Mouse (Mus musculus) CH12.LX (cell line): ENCODE results near the gene Il4i1. TPM values are rescaled to one million over a fixed set of nuclear protein-coding genes. Genes with fewer than 3 reads are reported as not detected.

Experiments
- DNase-seq: peaks from one replicate; pipeline ENCODE4 v3.0.0-alpha.2; 2013; ENCODE audit errors: extremely low read depth
- H3K27ac ChIP-seq: 2 replicates; pipeline ENCODE4 v1.5.1; 2012; ENCODE audit warnings: low read depth, mild to moderate bottlenecking, control low read depth, moderate library complexity; ENCODE audit not compliant: insufficient read depth
- H3K27me3 ChIP-seq: replicated peaks from 2 replicates; pipeline ENCODE3; 2012; ENCODE audit warnings: inconsistent platforms
- H3K36me3 ChIP-seq, 2 experiments: replicated peaks in 1 of 2; 2 replicates each; pipeline versions ENCODE3 to v1.6.1; 2012; ENCODE audit warnings: inconsistent platforms in 1 of 2, low read length in 1 of 2, mild to moderate bottlenecking in 1 of 2, mixed read lengths in 1 of 2, moderate library complexity in 1 of 2; ENCODE audit not compliant: control insufficient read depth in 1 of 2, insufficient read depth in 1 of 2
- H3K4me1 ChIP-seq, 2 experiments: 2 replicates each; pipeline ENCODE4 v1.6.1; 2012; ENCODE audit warnings: inconsistent platforms in 1 of 2, moderate library complexity in 1 of 2; ENCODE audit not compliant: insufficient read depth in 2 of 2, control insufficient read depth in 1 of 2
- H3K4me2 ChIP-seq: 2 replicates; pipeline ENCODE4 v1.6.1; 2012; ENCODE audit warnings: low read depth, mild to moderate bottlenecking, control low read depth; ENCODE audit not compliant: poor library complexity, insufficient read depth, severe bottlenecking
- H3K4me3 ChIP-seq, 3 experiments: fragments of 150-350 bp in 1 of 3; sonication (generic) in 1 of 3; replicated peaks in 1 of 3; 2 replicates each; pipeline versions ENCODE3 to v1.5.1; 2011 to 2012; ENCODE audit warnings: low read depth in 2 of 3, low read length in 2 of 3, mild to moderate bottlenecking in 2 of 3, moderate library complexity in 2 of 3, control low read depth in 1 of 3, improper control_type of control experiment in 1 of 3, inconsistent platforms in 1 of 3, mixed read lengths in 1 of 3; ENCODE audit not compliant: poor library complexity in 1 of 3
- H3K79me2 ChIP-seq: replicated peaks from 2 replicates; pipeline ENCODE4 v1.6.1; 2012; ENCODE audit warnings: mild to moderate bottlenecking, moderate library complexity; ENCODE audit not compliant: control insufficient read depth, poor library complexity, insufficient read depth, severe bottlenecking; ENCODE audit errors: extremely low read depth
- H3K9ac ChIP-seq: 2 replicates; pipeline ENCODE4 v1.6.1; 2012; ENCODE audit warnings: low read depth, mild to moderate bottlenecking, control low read depth, moderate library complexity; ENCODE audit not compliant: insufficient read depth
- H3K9me3 ChIP-seq: replicated peaks from 2 replicates; pipeline ENCODE3; 2012; ENCODE audit warnings: low read length, inconsistent platforms, mixed read lengths
- BHLHE40 ChIP-seq: IDR thresholded peaks from 2 replicates; pipeline ENCODE4 v1.6.1; 2011; ENCODE audit warnings: mild to moderate bottlenecking, low read depth, low read length, improper control_type of control experiment
- ELF1 ChIP-seq: IDR thresholded peaks from 2 replicates; pipeline ENCODE4 v1.6.1; 2014; ENCODE audit warnings: low read depth, mild to moderate bottlenecking, inconsistent platforms, low read length, improper control_type of control experiment
- ETS1 ChIP-seq: conservative IDR thresholded peaks from 2 replicates; pipeline ENCODE4 v1.6.1; 2012; ENCODE audit warnings: low read depth, mild to moderate bottlenecking, inconsistent platforms, low read length, improper control_type of control experiment, moderate library complexity
- JUN ChIP-seq: IDR thresholded peaks from 2 replicates; pipeline ENCODE4 v1.6.1; 2011; ENCODE audit warnings: low read depth, mild to moderate bottlenecking, low read length, improper control_type of control experiment, moderate library complexity; ENCODE audit not compliant: insufficient read depth
- JUND ChIP-seq: conservative IDR thresholded peaks from 2 replicates; pipeline ENCODE4 v1.6.1; 2011; ENCODE audit warnings: low read depth, low read length, improper control_type of control experiment
- KAT2A ChIP-seq: IDR thresholded peaks from 2 replicates; pipeline ENCODE4 v1.6.1; 2012; ENCODE audit warnings: low read length, improper control_type of control experiment, inconsistent platforms; ENCODE audit not compliant: insufficient replicate concordance
- MAFK ChIP-seq: IDR thresholded peaks from 2 replicates; pipeline ENCODE4 v1.6.1; 2011; ENCODE audit warnings: low read length, improper control_type of control experiment; ENCODE audit not compliant: insufficient replicate concordance
- MAX ChIP-seq: IDR thresholded peaks from 2 replicates; pipeline ENCODE4 v1.6.1; 2011; ENCODE audit warnings: low read length, improper control_type of control experiment
- MAZ ChIP-seq: IDR thresholded peaks from 2 replicates; pipeline ENCODE4 v1.6.1; 2012; ENCODE audit warnings: low read depth, mild to moderate bottlenecking, inconsistent platforms, low read length, improper control_type of control experiment, moderate library complexity
- MYC ChIP-seq: IDR thresholded peaks from 2 replicates; pipeline ENCODE4 v1.6.1; 2011; ENCODE audit warnings: low read depth, mild to moderate bottlenecking, improper control_type of control experiment, low read length
- NELFE ChIP-seq: IDR thresholded peaks from 2 replicates; pipeline ENCODE4 v1.6.1; 2011; ENCODE audit warnings: low read depth, low read length, improper control_type of control experiment
- NRF1 ChIP-seq: IDR thresholded peaks from 2 replicates; pipeline ENCODE4 v1.6.1; 2014; ENCODE audit warnings: low read depth, mild to moderate bottlenecking, inconsistent platforms, low read length, improper control_type of control experiment, moderate library complexity
- POLR2A ChIP-seq: IDR thresholded peaks from 2 replicates; pipeline ENCODE4 v1.6.1; 2011; ENCODE audit warnings: low read depth, mild to moderate bottlenecking, improper control_type of control experiment, low read length
- POLR2AphosphoS2 ChIP-seq: IDR thresholded peaks from 2 replicates; pipeline ENCODE4 v1.6.1; 2011; ENCODE audit warnings: low read depth, low read length, improper control_type of control experiment
- RCOR1 ChIP-seq: conservative IDR thresholded peaks from 2 replicates; pipeline ENCODE4 v1.6.1; 2012; ENCODE audit warnings: low read depth, mild to moderate bottlenecking, inconsistent platforms, low read length, improper control_type of control experiment
- SIN3A ChIP-seq: IDR thresholded peaks from 2 replicates; pipeline ENCODE4 v1.6.1; 2012; ENCODE audit warnings: low read length, improper control_type of control experiment, inconsistent platforms
- SMC3 ChIP-seq: IDR thresholded peaks from 2 replicates; pipeline ENCODE4 v1.6.1; 2011; ENCODE audit warnings: low read depth, low read length, improper control_type of control experiment
- TBP ChIP-seq: conservative IDR thresholded peaks from 2 replicates; pipeline ENCODE4 v1.6.1; 2011; ENCODE audit warnings: low read depth, low read length, improper control_type of control experiment
- TCF12 ChIP-seq: IDR thresholded peaks from 2 replicates; pipeline ENCODE4 v1.6.1; 2014; ENCODE audit warnings: low read depth, mild to moderate bottlenecking, inconsistent platforms, low read length, improper control_type of control experiment
- UBTF ChIP-seq: IDR thresholded peaks from 2 replicates; pipeline ENCODE4 v1.6.1; 2012; ENCODE audit warnings: low read depth, mild to moderate bottlenecking, inconsistent platforms, low read length, improper control_type of control experiment, moderate library complexity
- USF1 ChIP-seq: IDR thresholded peaks from 2 replicates; pipeline ENCODE4 v1.6.1; 2014; ENCODE audit warnings: low read depth, mild to moderate bottlenecking, inconsistent platforms, low read length, improper control_type of control experiment
- ZC3H11A ChIP-seq: IDR thresholded peaks from 2 replicates; pipeline ENCODE4 v1.6.1; 2012; ENCODE audit warnings: low read depth, mild to moderate bottlenecking, inconsistent platforms, low read length, improper control_type of control experiment
- ZKSCAN1 ChIP-seq: IDR thresholded peaks from 2 replicates; pipeline ENCODE4 v1.6.1; 2012; ENCODE audit warnings: low read depth, inconsistent platforms, low read length, improper control_type of control experiment, borderline replicate concordance
- dilution Hi-C: fragments of 300-500 bp; cut with MboI; formaldehyde crosslinking; loops from 2 replicates; pipeline ENCODE4 v1.14.3; 2020; ENCODE audit warnings: low sequenced_read_pairs; ENCODE audit not compliant: extremely low pct_unique_long_range_greater_than_20kb, extremely low pct_ligation_motif_present
- in situ Hi-C: fragments of 300-500 bp; cut with MboI; formaldehyde crosslinking; loops from 3 replicates; pipeline ENCODE4 v1.14.3; 2019; ENCODE audit warnings: low sequenced_read_pairs, low pct_ligation_motif_present, low pct_unique_long_range_greater_than_20kb, mixed read lengths
- polyA plus RNA-seq: library from polyadenylated mRNA; unstranded; fragments of >175 nt; gene quantifications from 2 replicates; pipeline ENCODE4 v1.2.1, GENCODE M21; 2012; ENCODE audit warnings: low read depth; ENCODE audit not compliant: insufficient read length
- total RNA-seq, 2 experiments: library from RNA; depleted of rRNA; stranded (reverse); fragments of 300-350 nt in 1 of 2; fragments of >200 nt in 1 of 2; gene quantifications; 2 replicates each; pipeline ENCODE4 v1.2.3; 2012 to 2014

The Il4i1 gene
- total and polyA plus RNA-seq, 3 experiments = 17.6 to 57.5 (median 49.2) TPM

GRCm38 (mm10) chr7:44857042-44857552 is 40.9 kb downstream of the Il4i1 start, which contains the start of gene Pnkp (continued):
- TF ChIP-seq JUND = no peak
- TF ChIP-seq NRF1 = peak; percentile 92
- peak; percentile 51; the same call in 1 of the 2 replicates for TF ChIP-seq ETS1
- no peak for TF ChIP-seq SMC3

GRCm38 (mm10) chr7:44857905-44858304 is 41.7 kb downstream of the Il4i1 start:
- peaks cover 21 to 62% of the 10 kb centered on the region in 2 experiments for H3K4me1 ChIP-seq
- in situ Hi-C loops = loop anchor here (10.0 kb wide), 1 partner anchor 97 kb away; no protein-coding TSS in a partner anchor

GRCm38 (mm10) chr7:44859896-44860295 is 43.7 kb downstream of the Il4i1 start:
- Histone ChIP-seq H3K4me1 (peaks cover 20 to 60% of the 10 kb centered on the region in 2 experiments), H3K4me3 (no peak overlapping the region), H3K79me2 (no peaks in the 10 kb centered on the region), H3K9ac (no peak overlapping the region), H3K36me3 (peaks cover 37 to 59% of the 10 kb centered on the region in 2 experiments), H3K4me2 (no peak overlapping the region), H3K27me3 (no peaks in the 10 kb centered on the region), H3K9me3 (no peaks in the 10 kb centered on the region), H3K27ac (no peak overlapping the region)
- TF ChIP-seq UBTF (no peak), ELF1 (no peak), POLR2AphosphoS2 (no peak), JUND (no peak), RCOR1 (no peak), TCF12 (no peak), MAZ (no peak)
- in situ Hi-C loops (loop anchor here (10.0 kb wide), 1 partner anchor 95 kb away; no protein-coding TSS in a partner anchor), dilution Hi-C loops (no loop called here)
- no peak for DNase-seq

More at GRCm38 (mm10) chr7:44857905-44858304, 41.7 kb downstream of the Il4i1 start:
- Histone ChIP-seq H3K4me2 (peak overlapping the region; percentile 63), H3K79me2 (0 out of 2 replicates have a peak, but pooled peaks cover under 1% of the 10 kb centered on the region), H3K27ac (no peak overlapping the region), H3K27me3 (no peaks in the 10 kb centered on the region), H3K36me3 (peaks cover 21 to 44% of the 10 kb centered on the region in 2 experiments), H3K9ac (peak overlapping the region; percentile 74; the same call in 1 of the 2 replicates), H3K4me3 (peak overlapping the region; percentile 64 to 92 (median 72)), H3K9me3 (no peaks in the 10 kb centered on the region)
- dilution Hi-C loops = no loop called here
- DNase-seq = peak; percentile 68
- no peak for TF ChIP-seq TBP
- no peak for TF ChIP-seq BHLHE40
- TF ChIP-seq MAX = no peak
- TF ChIP-seq NRF1 = no peak
- no peak for TF ChIP-seq SMC3
- no peak for TF ChIP-seq JUN
- no peak for TF ChIP-seq NELFE
- no peak for TF ChIP-seq ZC3H11A
- no peak for TF ChIP-seq KAT2A
- no peak for TF ChIP-seq ZKSCAN1
- no peak; the same call in 1 of the 2 replicates for TF ChIP-seq POLR2A
- TF ChIP-seq MAFK = no peak
- TF ChIP-seq MYC = no peak
- TF ChIP-seq USF1 = no peak
- TF ChIP-seq SIN3A = no peak
- no peak for TF ChIP-seq MAZ
